Mouse (Mus musculus): ENCODE measurements around the gene Mtmr3. TPM values are rescaled to one million over a fixed set of nuclear protein-coding genes. Genes with fewer than 3 reads are reported as not detected.

The Mtmr3 gene
- total and polyA plus RNA-seq, 3 experiments = 29.1 to 31.9 TPM; not detected in 1

DNA sequence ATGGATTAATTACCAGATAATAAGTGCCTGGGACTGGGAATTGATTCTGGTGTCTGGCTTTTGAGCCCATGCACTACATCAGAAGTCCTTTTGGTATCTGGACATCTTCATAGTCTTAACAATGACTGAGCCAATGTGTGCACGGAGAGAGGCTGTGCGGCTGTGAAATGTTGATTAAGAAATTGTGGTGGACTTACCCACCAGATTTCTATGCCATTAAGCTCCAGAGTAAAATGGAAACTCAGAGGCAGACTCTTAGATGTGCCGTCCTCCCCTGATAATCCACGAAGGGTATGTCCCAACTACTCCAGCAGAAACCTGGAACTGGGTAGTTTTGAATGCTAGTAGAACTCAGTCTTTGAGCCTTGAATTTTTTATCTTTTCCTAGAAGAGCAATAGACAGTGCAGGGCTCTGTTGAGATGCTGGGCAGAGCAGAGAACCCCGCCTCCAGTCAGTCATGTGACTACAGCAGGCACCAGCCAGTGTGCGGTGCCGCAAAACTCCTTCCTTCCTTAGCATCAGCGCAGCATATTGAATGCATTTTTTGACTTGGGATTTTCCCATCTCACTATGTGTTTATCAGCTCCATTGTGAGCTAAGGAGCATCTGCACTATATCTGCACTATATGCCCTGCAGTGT lies 139.6 kb downstream of the Mtmr3 start:
- H3K27me3 ChIP-seq (ENCODE audit: control insufficient read depth in 1 of 2, insufficient read depth in 2 of 2, low read length in 2 of 2) = peaks cover 11 to 28% of the 10 kb centered on the region in 2 experiments

GRCm38 (mm10) chr11:4452467-4453184 lies 142.0 kb downstream of the Mtmr3 start:
- peaks cover 5 to 12% of the 10 kb centered on the region in 2 experiments for H3K27me3 ChIP-seq (ENCODE audit: control insufficient read depth in 1 of 2, insufficient read depth in 2 of 2, low read length in 2 of 2)
- no peak overlapping the region for H3K4me3 ChIP-seq (ENCODE audit: control insufficient read depth in 1 of 2, insufficient read depth in 1 of 2, low read depth in 2 of 2, low read length in 2 of 2)
- no peaks in the 10 kb centered on the region for H3K36me3 ChIP-seq (ENCODE audit: control insufficient read depth in 1 of 2, insufficient read depth in 2 of 2, low read length in 2 of 2)
- no peaks in the 10 kb centered on the region for H3K79me2 ChIP-seq (ENCODE audit: control insufficient read depth, insufficient read depth, low read length, poor library complexity)
- DNase-seq (ENCODE audit: low read depth, low spot score) = no peak
- no peak overlapping the region for H3K9ac ChIP-seq (ENCODE audit: control insufficient read depth, low read depth, low read length, poor library complexity, severe bottlenecking)
- no peak for TF ChIP-seq MAZ (IDR thresholded peaks at IDR 0.05; ENCODE audit: low read depth, low read length)
- no peak for TF ChIP-seq ZMIZ1 (IDR thresholded peaks at IDR 0.05; ENCODE audit: low read depth, low read length)
- no peak for TF ChIP-seq SIN3A (IDR thresholded peaks at IDR 0.05; ENCODE audit: low read length)
- H3K27ac ChIP-seq (ENCODE audit: control insufficient read depth, low read depth, low read length) = no peak overlapping the region
- no peaks in the 10 kb centered on the region for H3K4me1 ChIP-seq (ENCODE audit: control insufficient read depth in 1 of 2, insufficient read depth in 2 of 2, low read length in 2 of 2)
- no peaks in the 10 kb centered on the region for H3K9me3 ChIP-seq (replicated peaks; ENCODE audit: insufficient read depth, low read length)

More for the DNA sequence above, 139.6 kb downstream of the Mtmr3 start:
- Histone ChIP-seq H3K4me3 (ENCODE audit: control insufficient read depth in 1 of 2, insufficient read depth in 1 of 2, low read depth in 2 of 2, low read length in 2 of 2) (no peak overlapping the region), H3K4me1 (ENCODE audit: control insufficient read depth in 1 of 2, insufficient read depth in 2 of 2, low read length in 2 of 2) (no peaks in the 10 kb centered on the region), H3K36me3 (ENCODE audit: control insufficient read depth in 1 of 2, insufficient read depth in 2 of 2, low read length in 2 of 2) (no peaks in the 10 kb centered on the region), H3K27ac (ENCODE audit: control insufficient read depth, low read depth, low read length) (no peak overlapping the region), H3K9me3 (replicated peaks; ENCODE audit: insufficient read depth, low read length) (no peaks in the 10 kb centered on the region), H3K9ac (ENCODE audit: control insufficient read depth, low read depth, low read length, poor library complexity, severe bottlenecking) (no peak overlapping the region), H3K79me2 (ENCODE audit: control insufficient read depth, insufficient read depth, low read length, poor library complexity) (no peaks in the 10 kb centered on the region)
- peak; percentile 45; the same call in 1 of the 2 replicates for TF ChIP-seq USF1 (IDR thresholded peaks at IDR 0.05; ENCODE audit: low read depth, low read length)
- TF ChIP-seq TBP (IDR thresholded peaks at IDR 0.05; ENCODE audit: low read depth, low read length) = no peak
- no peak for DNase-seq (ENCODE audit: low read depth, low spot score)

DNA sequence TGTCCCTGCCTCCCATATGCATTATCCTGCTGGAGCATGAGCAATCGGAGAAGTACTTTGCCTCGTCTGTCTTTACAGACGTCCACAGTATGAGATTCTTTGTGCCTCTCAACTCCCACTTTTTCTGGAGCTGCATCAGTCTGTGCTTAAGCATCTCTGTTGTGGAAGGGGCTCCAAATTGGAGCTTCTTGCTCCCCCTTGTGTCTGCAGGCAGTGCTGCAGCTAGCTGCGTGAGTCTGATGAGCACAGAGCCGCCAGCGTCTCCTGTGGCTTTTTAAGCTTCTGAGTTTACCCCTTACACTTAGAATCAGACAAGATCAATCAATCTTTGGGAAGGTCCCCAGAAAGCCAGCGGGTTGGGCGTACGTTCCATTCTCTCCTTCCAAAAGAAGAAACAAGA lies 143.5 kb downstream of the Mtmr3 start:
- peak; percentile 84 for DNase-seq (ENCODE audit: low read depth, low spot score)
- TF ChIP-seq MAX (IDR thresholded peaks at IDR 0.05; ENCODE audit: low read length) = peak; percentile 43; the same call in 1 of the 2 replicates
- TF ChIP-seq SMC3 (IDR thresholded peaks at IDR 0.05; ENCODE audit: low read depth, low read length) = peak; percentile 99
- peak; percentile 34; the same call in 1 of the 2 replicates for TF ChIP-seq MAZ (IDR thresholded peaks at IDR 0.05; ENCODE audit: low read depth, low read length)
- peak; percentile 85 for TF ChIP-seq RAD21 (IDR thresholded peaks at IDR 0.05; ENCODE audit: low read depth, low read length)
- peak; percentile 93 to 98 (median 95) for TF ChIP-seq CTCF (IDR thresholded peaks at IDR 0.05 in 2 of 3, conservative IDR thresholded peaks at IDR 0.05 in 1 of 3; ENCODE audit: control insufficient read depth in 1 of 3, insufficient read depth in 1 of 3, low read depth in 2 of 3, low read length in 3 of 3, poor library complexity in 1 of 3, severe bottlenecking in 1 of 3)
- TF ChIP-seq MYB (IDR thresholded peaks at IDR 0.05; ENCODE audit: low read depth, low read length) = no peak
- TF ChIP-seq JUND (IDR thresholded peaks at IDR 0.05; ENCODE audit: low read depth, low read length) = 0 out of 2 replicates have a peak, but pooled peaks have one; percentile 26
- peak; percentile 92 for TF ChIP-seq ZC3H11A (IDR thresholded peaks at IDR 0.05; ENCODE audit: low read depth, low read length)
- TF ChIP-seq TBP (IDR thresholded peaks at IDR 0.05; ENCODE audit: low read depth, low read length) = no peak
- TF ChIP-seq NRF1 (IDR thresholded peaks at IDR 0.05; ENCODE audit: insufficient read depth, low read depth, low read length, poor library complexity, severe bottlenecking) = no peak
- Histone ChIP-seq H3K9me3 (replicated peaks; ENCODE audit: insufficient read depth, low read length) (no peaks in the 10 kb centered on the region), H3K9ac (ENCODE audit: control insufficient read depth, low read depth, low read length, poor library complexity, severe bottlenecking) (no peak overlapping the region), H3K79me2 (ENCODE audit: control insufficient read depth, insufficient read depth, low read length, poor library complexity) (no peaks in the 10 kb centered on the region), H3K36me3 (ENCODE audit: control insufficient read depth in 1 of 2, insufficient read depth in 2 of 2, low read length in 2 of 2) (no peaks in the 10 kb centered on the region), H3K27ac (ENCODE audit: control insufficient read depth, low read depth, low read length) (no peak overlapping the region), H3K27me3 (ENCODE audit: control insufficient read depth in 1 of 2, insufficient read depth in 2 of 2, low read length in 2 of 2) (peaks cover 4 to 5% of the 10 kb centered on the region in 2 experiments), H3K4me1 (ENCODE audit: control insufficient read depth in 1 of 2, insufficient read depth in 2 of 2, low read length in 2 of 2) (no peaks in the 10 kb centered on the region), H3K4me3 (ENCODE audit: control insufficient read depth in 1 of 2, insufficient read depth in 1 of 2, low read depth in 2 of 2, low read length in 2 of 2) (no peak overlapping the region)

Measured in MEL (cell line).